Mouse (Mus musculus) stomach, embryonic 16.5 days (tissue): ENCODE data around the gene Spaca1. TPM values are rescaled to one million over a fixed set of nuclear protein-coding genes. Genes with fewer than 3 reads are reported as not detected.

Experiments
- ATAC-seq: fragments of 200-750 bp; cut with Nextera tagmentation; 2 replicates; pipeline ENCODE4 v1.8.0; 2017; ENCODE audit warnings: moderate number of reproducible peaks, moderate TSS enrichment; ENCODE audit not compliant: insufficient read depth, low FRiP score
- H3K27ac ChIP-seq: fragments of 300-500 bp; sonication (generic); 2 replicates; pipeline ENCODE4 v1.5.1; 2014; ENCODE audit warnings: low read length
- H3K27me3 ChIP-seq: fragments of 300-500 bp; sonication (generic); 2 replicates; pipeline ENCODE4 v1.6.1; 2014; ENCODE audit warnings: low read length, control low read depth, mixed read lengths; ENCODE audit not compliant: control insufficient read depth, insufficient read depth
- H3K36me3 ChIP-seq: fragments of 300-500 bp; sonication (generic); 2 replicates; pipeline ENCODE4 v1.6.1; 2014; ENCODE audit warnings: low read length; ENCODE audit not compliant: control insufficient read depth, insufficient read depth
- H3K4me1 ChIP-seq: fragments of 300-500 bp; sonication (generic); 2 replicates; pipeline ENCODE4 v1.6.1; 2014; ENCODE audit warnings: low read length, control low read depth, mixed read lengths; ENCODE audit not compliant: control insufficient read depth, insufficient read depth
- H3K4me2 ChIP-seq: fragments of 300-500 bp; sonication (generic); 2 replicates; pipeline ENCODE4 v1.6.1; 2014; ENCODE audit warnings: low read depth, low read length, mixed read lengths
- H3K4me3 ChIP-seq: fragments of 300-500 bp; sonication (generic); replicated peaks from 2 replicates; pipeline ENCODE4 v1.5.1; 2014; ENCODE audit warnings: mild to moderate bottlenecking, low read length
- H3K9ac ChIP-seq: fragments of 300-500 bp; sonication (generic); 2 replicates; pipeline ENCODE4 v1.6.1; 2014; ENCODE audit warnings: low read length
- H3K9me3 ChIP-seq: fragments of 300-500 bp; sonication (generic); replicated peaks from 2 replicates; pipeline ENCODE4 v1.6.1; 2016; ENCODE audit warnings: low read length, control low read depth; ENCODE audit not compliant: control insufficient read depth
- WGBS: fragments of 180-500 bp; shearing (Covaris S2); extraction: QIAGEN DNeasy Blood & Tissue Kit; methylation state at CpG from one replicate; pipeline ENCODE4 v1.1.7; 2014; 5-methylcytosine and 5-hydroxymethylcytosine counted together
- polyA plus RNA-seq: library from polyadenylated mRNA; unstranded; fragments of >200 nt; fragmentation: Nextera tagmentation; extraction: Ambion mirVana; gene quantifications from 2 replicates; pipeline ENCODE4 v1.2.1, GENCODE M21; 2015

Gene Spaca1
- polyA plus RNA-seq, 1 experiment from 2014 or later = 1.0 TPM

DNA sequence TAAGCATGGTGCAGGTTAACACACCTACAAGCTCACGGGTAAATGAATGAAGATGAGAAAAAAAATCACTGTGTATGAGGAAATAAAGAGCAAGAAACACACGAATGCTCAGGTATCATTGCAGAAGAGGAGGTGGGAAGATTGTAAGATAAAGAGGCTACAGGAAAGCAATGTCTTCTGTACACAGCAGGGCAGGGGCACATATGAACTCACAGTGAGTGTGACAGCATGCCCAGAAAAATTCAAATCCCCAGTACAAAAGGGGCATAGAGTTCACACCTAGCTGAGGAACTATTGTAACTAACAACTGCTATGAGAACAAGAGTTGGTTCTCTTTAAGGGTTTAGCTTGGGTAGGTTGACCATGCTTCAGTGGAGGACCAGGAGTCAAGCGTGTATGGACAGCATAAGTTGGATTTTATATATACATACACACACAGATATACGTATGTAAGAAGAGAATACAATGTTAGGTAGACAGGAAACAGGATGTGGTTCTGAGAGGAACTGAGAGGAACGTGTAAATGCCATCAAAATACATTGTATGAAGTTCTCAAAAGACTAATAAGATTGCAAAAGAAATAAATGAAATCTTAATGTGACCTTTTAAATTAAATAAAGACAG is 61.4 kb downstream of the Spaca1 start:
- no peak for ATAC-seq
- Histone ChIP-seq H3K4me3 (no peak overlapping the region), H3K4me2 (no peak overlapping the region), H3K9me3 (no peaks in the 10 kb centered on the region; the same call in 1 of the 2 replicates), H3K27ac (no peak overlapping the region), H3K4me1 (no peaks in the 10 kb centered on the region), H3K27me3 (no peaks in the 10 kb centered on the region), H3K36me3 (no peaks in the 10 kb centered on the region), H3K9ac (no peak overlapping the region)
- 75% methylated on average over 5 of the region's 5 CpGs for WGBS

Other genes with a start within 250 kb of the Spaca1 start
- 2.2 and 2.9 TPM in 2 replicates for gene Cnr1, start 125.6 kb downstream of the Spaca1 start, polyA plus RNA-seq